Mouse (Mus musculus): ENCODE data around the gene Agtpbp1. TPM values are rescaled to one million over a fixed set of nuclear protein-coding genes. Genes with fewer than 3 reads are reported as not detected.

The Agtpbp1 gene
- polyA plus RNA-seq, 1 experiment from 2014 or later = 31.3 TPM

- no peaks in the 10 kb centered on the region for H3K9me3 ChIP-seq (ENCODE audit: control insufficient read depth, low read length)
- WGBS = 80% methylated on average over 10 of the region's 10 CpGs
- no peak overlapping the region for H3K9ac ChIP-seq (ENCODE audit: low read depth, low read length)
- H3K4me2 ChIP-seq (replicated peaks; ENCODE audit: low read depth, low read length) = no peak overlapping the region
- no peaks in the 10 kb centered on the region for H3K4me1 ChIP-seq (replicated peaks; ENCODE audit: control insufficient read depth, insufficient read depth, low read length)
- no peaks in the 10 kb centered on the region for H3K36me3 ChIP-seq (ENCODE audit: control insufficient read depth, insufficient read depth, low read length)
- ATAC-seq (ENCODE audit: low FRiP score) = no peak
- no peak overlapping the region for H3K4me3 ChIP-seq (ENCODE audit: low read depth, low read length)
- DNase-seq (ENCODE audit: low spot score) = no peak
- H3K27ac ChIP-seq (ENCODE audit: low read depth, low read length) = no peak overlapping the region
- no peaks in the 10 kb centered on the region for H3K27me3 ChIP-seq (ENCODE audit: control insufficient read depth, insufficient read depth, low read length)
Observed at GRCm38 (mm10) chr13:59564923-59565322, 20.1 kb downstream of the Agtpbp1 start.

GRCm38 (mm10) chr13:59564505-59564904, 20.5 kb downstream of the Agtpbp1 start:
- 93% methylated on average over 4 of the region's 4 CpGs for WGBS
- Histone ChIP-seq H3K9me3 (ENCODE audit: control insufficient read depth, low read length) (no peaks in the 10 kb centered on the region), H3K27me3 (ENCODE audit: control insufficient read depth, insufficient read depth, low read length) (no peaks in the 10 kb centered on the region), H3K4me1 (replicated peaks; ENCODE audit: control insufficient read depth, insufficient read depth, low read length) (no peaks in the 10 kb centered on the region), H3K9ac (ENCODE audit: low read depth, low read length) (no peak overlapping the region), H3K36me3 (ENCODE audit: control insufficient read depth, insufficient read depth, low read length) (no peaks in the 10 kb centered on the region), H3K4me3 (ENCODE audit: low read depth, low read length) (no peak overlapping the region), H3K27ac (ENCODE audit: low read depth, low read length) (no peak overlapping the region), H3K4me2 (replicated peaks; ENCODE audit: low read depth, low read length) (no peak overlapping the region)
- no peak for ATAC-seq (ENCODE audit: low FRiP score)
- DNase-seq (ENCODE audit: low spot score) = no peak

GRCm38 (mm10) chr13:59562471-59562870, 22.6 kb downstream of the Agtpbp1 start:
- WGBS = 84% methylated on average over 2 of the region's 2 CpGs
- H3K27me3 ChIP-seq (ENCODE audit: control insufficient read depth, insufficient read depth, low read length) = no peaks in the 10 kb centered on the region
- no peak overlapping the region for H3K4me3 ChIP-seq (ENCODE audit: low read depth, low read length)
- no peak overlapping the region for H3K9ac ChIP-seq (ENCODE audit: low read depth, low read length)
- no peak overlapping the region for H3K27ac ChIP-seq (ENCODE audit: low read depth, low read length)
- no peaks in the 10 kb centered on the region for H3K9me3 ChIP-seq (ENCODE audit: control insufficient read depth, low read length)
- DNase-seq (ENCODE audit: low spot score) (no peak), ATAC-seq (ENCODE audit: low FRiP score) (no peak)
- no peak overlapping the region for H3K4me2 ChIP-seq (replicated peaks; ENCODE audit: low read depth, low read length)
- H3K4me1 ChIP-seq (replicated peaks; ENCODE audit: control insufficient read depth, insufficient read depth, low read length) = no peaks in the 10 kb centered on the region
- no peaks in the 10 kb centered on the region for H3K36me3 ChIP-seq (ENCODE audit: control insufficient read depth, insufficient read depth, low read length)

GRCm38 (mm10) chr13:59558776-59559175, 26.3 kb downstream of the Agtpbp1 start:
- ATAC-seq (ENCODE audit: low FRiP score) (no peak), DNase-seq (ENCODE audit: low spot score) (no peak)
- 0 out of 2 replicates have a peak, but pooled peaks cover 5% of the 10 kb centered on the region for H3K4me1 ChIP-seq (replicated peaks; ENCODE audit: control insufficient read depth, insufficient read depth, low read length)
- H3K9me3 ChIP-seq (ENCODE audit: control insufficient read depth, low read length) = no peaks in the 10 kb centered on the region
- no peaks in the 10 kb centered on the region for H3K27me3 ChIP-seq (ENCODE audit: control insufficient read depth, insufficient read depth, low read length)
- no peak overlapping the region for H3K4me3 ChIP-seq (ENCODE audit: low read depth, low read length)
- no peak overlapping the region for H3K9ac ChIP-seq (ENCODE audit: low read depth, low read length)
- no peak overlapping the region for H3K27ac ChIP-seq (ENCODE audit: low read depth, low read length)
- no peaks in the 10 kb centered on the region for H3K36me3 ChIP-seq (ENCODE audit: control insufficient read depth, insufficient read depth, low read length)
- 92% methylated on average over 5 of the region's 5 CpGs for WGBS
- H3K4me2 ChIP-seq (replicated peaks; ENCODE audit: low read depth, low read length) = no peak overlapping the region

- peak overlapping the region; percentile 69 for H3K4me3 ChIP-seq (ENCODE audit: low read depth, low read length)
- no peaks in the 10 kb centered on the region for H3K36me3 ChIP-seq (ENCODE audit: control insufficient read depth, insufficient read depth, low read length)
- H3K27me3 ChIP-seq (ENCODE audit: control insufficient read depth, insufficient read depth, low read length) = no peaks in the 10 kb centered on the region
- ATAC-seq (ENCODE audit: low FRiP score) (peak; percentile 90), DNase-seq (ENCODE audit: low spot score) (peak; percentile 91)
- WGBS = under 1% methylated on average over 45 of the region's 73 CpGs
- H3K9ac ChIP-seq (ENCODE audit: low read depth, low read length) = peak overlapping the region; percentile 86
- no peaks in the 10 kb centered on the region for H3K9me3 ChIP-seq (ENCODE audit: control insufficient read depth, low read length)
- H3K4me2 ChIP-seq (replicated peaks; ENCODE audit: low read depth, low read length) = peak overlapping the region; percentile 77
- H3K27ac ChIP-seq (ENCODE audit: low read depth, low read length) = peak overlapping the region; percentile 67
- 0 out of 2 replicates have a peak, but pooled peaks cover 5% of the 10 kb centered on the region for H3K4me1 ChIP-seq (replicated peaks; ENCODE audit: control insufficient read depth, insufficient read depth, low read length)
Observed at GRCm38 (mm10) chr13:59557185-59557985, 27.6 kb downstream of the Agtpbp1 start.

GRCm38 (mm10) chr13:59556670-59557069, 28.4 kb downstream of the Agtpbp1 start:
- ATAC-seq (ENCODE audit: low FRiP score) = peak; percentile 87
- Histone ChIP-seq H3K9me3 (ENCODE audit: control insufficient read depth, low read length) (no peaks in the 10 kb centered on the region), H3K27me3 (ENCODE audit: control insufficient read depth, insufficient read depth, low read length) (no peaks in the 10 kb centered on the region), H3K4me3 (ENCODE audit: low read depth, low read length) (peak overlapping the region; percentile 69), H3K4me2 (replicated peaks; ENCODE audit: low read depth, low read length) (peak overlapping the region; percentile 77), H3K9ac (ENCODE audit: low read depth, low read length) (peak overlapping the region; percentile 86), H3K4me1 (replicated peaks; ENCODE audit: control insufficient read depth, insufficient read depth, low read length) (0 out of 2 replicates have a peak, but pooled peaks cover 5% of the 10 kb centered on the region), H3K27ac (ENCODE audit: low read depth, low read length) (peak overlapping the region; percentile 67), H3K36me3 (ENCODE audit: control insufficient read depth, insufficient read depth, low read length) (no peaks in the 10 kb centered on the region)
- WGBS = under 1% methylated on average over 36 of the region's 45 CpGs
- peak; percentile 72 for DNase-seq (ENCODE audit: low spot score)

- Histone ChIP-seq H3K27me3 (ENCODE audit: control insufficient read depth, insufficient read depth, low read length) (no peaks in the 10 kb centered on the region), H3K27ac (ENCODE audit: low read depth, low read length) (no peak overlapping the region), H3K4me1 (replicated peaks; ENCODE audit: control insufficient read depth, insufficient read depth, low read length) (0 out of 2 replicates have a peak, but pooled peaks cover 5% of the 10 kb centered on the region), H3K9me3 (ENCODE audit: control insufficient read depth, low read length) (no peaks in the 10 kb centered on the region), H3K4me2 (replicated peaks; ENCODE audit: low read depth, low read length) (no peak overlapping the region), H3K4me3 (ENCODE audit: low read depth, low read length) (no peak overlapping the region), H3K9ac (ENCODE audit: low read depth, low read length) (no peak overlapping the region), H3K36me3 (ENCODE audit: control insufficient read depth, insufficient read depth, low read length) (no peaks in the 10 kb centered on the region)
- DNase-seq (ENCODE audit: low spot score) (no peak), ATAC-seq (ENCODE audit: low FRiP score) (no peak)
- 76% methylated on average over 8 of the region's 8 CpGs for WGBS
Observed at GRCm38 (mm10) chr13:59555613-59556192, 29.3 kb downstream of the Agtpbp1 start.

- Histone ChIP-seq H3K27me3 (ENCODE audit: control insufficient read depth, insufficient read depth, low read length) (no peaks in the 10 kb centered on the region), H3K4me3 (ENCODE audit: low read depth, low read length) (no peak overlapping the region), H3K9me3 (ENCODE audit: control insufficient read depth, low read length) (no peaks in the 10 kb centered on the region), H3K4me1 (replicated peaks; ENCODE audit: control insufficient read depth, insufficient read depth, low read length) (0 out of 2 replicates have a peak, but pooled peaks cover 5% of the 10 kb centered on the region), H3K27ac (ENCODE audit: low read depth, low read length) (no peak overlapping the region), H3K36me3 (ENCODE audit: control insufficient read depth, insufficient read depth, low read length) (no peaks in the 10 kb centered on the region), H3K4me2 (replicated peaks; ENCODE audit: low read depth, low read length) (no peak overlapping the region), H3K9ac (ENCODE audit: low read depth, low read length) (no peak overlapping the region)
- WGBS = 75% methylated on average over 17 of the region's 17 CpGs
- no peak for DNase-seq (ENCODE audit: low spot score)
- ATAC-seq (ENCODE audit: low FRiP score) = no peak
Observed at GRCm38 (mm10) chr13:59554772-59555505, 30.1 kb downstream of the Agtpbp1 start.
